Mouse (Mus musculus): ENCODE data around the gene Tent5b.
"Not testable (repeated sequence)": the region's sequence is repeated elsewhere in the genome, so short reads cannot be mapped to it uniquely, and the experiment has no call there.

Gene Tent5b

DNA sequence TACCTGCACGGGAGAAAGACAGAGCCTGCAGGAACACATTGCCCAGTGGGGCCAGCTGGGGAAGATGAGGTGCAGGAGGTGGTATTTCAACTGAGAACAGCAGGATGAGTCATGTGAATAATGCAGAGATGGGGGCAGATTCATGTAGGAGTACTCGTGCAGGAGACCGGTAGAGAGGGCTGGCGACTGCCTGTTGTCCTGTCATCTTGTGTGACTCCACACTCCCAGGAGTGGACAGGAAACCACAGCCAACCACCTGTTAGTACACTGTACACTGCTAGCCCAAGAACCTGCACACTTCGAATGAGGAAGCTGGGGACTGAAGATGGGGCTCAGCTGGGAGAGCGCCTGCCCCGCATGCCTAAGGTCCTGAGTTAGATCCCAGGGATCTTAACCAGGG, 21.6 kb downstream of the Tent5b start:
- no peak for DNase-seq (ENCODE audit: low spot score)

DNA sequence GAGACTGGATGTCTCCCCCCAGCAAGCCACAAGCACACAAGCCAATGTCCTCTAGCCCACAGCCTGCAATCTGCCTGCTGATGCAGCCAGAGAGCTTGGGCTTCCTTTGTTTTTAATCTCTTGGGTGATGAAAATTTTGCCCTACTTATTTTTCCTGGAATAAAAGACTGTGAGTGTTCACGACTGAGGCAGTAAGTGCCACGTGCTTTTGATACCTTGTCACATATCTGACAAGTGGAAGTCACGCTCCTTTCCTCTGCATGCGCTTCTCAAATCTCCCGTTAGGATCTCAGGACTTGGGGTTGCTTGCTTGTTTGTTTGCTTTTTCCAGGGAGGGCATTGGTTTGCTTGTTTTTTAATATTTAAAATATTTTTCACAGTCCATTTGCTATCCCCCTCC, 24.4 kb downstream of the Tent5b start:
- DNase-seq (ENCODE audit: low spot score) = no peak

DNA sequence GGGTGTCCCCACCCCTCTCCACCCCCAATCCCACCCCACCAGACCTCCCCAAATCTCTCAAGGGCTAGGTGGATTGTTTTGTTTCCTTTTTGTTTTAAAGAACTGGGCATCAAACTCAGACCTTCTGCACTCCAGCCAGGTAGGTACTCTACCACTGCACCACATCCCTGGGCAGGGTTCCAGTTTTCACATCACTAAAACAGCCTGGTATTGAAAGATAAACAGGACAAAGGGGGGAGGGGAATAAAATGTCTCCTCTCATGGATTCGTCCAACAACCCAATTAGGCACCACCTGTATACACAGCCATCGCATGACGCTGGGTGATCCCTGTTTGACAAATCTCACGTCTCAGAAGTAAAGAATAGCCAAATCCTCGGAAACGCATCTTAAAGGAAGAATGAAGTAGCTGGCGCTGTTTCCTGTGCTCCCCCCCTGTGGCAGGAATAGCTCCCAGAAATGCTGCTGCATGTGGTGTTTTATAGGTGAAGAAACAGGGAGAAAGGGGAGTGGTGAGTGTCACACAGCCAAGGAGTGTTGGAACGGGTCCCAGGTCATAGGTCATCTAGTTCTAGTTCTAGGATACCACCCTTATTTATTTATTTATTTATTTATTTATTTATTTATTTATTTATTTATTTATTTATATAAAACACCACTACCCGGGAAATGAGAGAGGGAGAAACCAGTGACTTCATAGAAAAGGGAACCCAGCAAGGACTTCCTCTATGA, 25.0 kb downstream of the Tent5b start:
- no peak for DNase-seq (ENCODE audit: low spot score)

DNA sequence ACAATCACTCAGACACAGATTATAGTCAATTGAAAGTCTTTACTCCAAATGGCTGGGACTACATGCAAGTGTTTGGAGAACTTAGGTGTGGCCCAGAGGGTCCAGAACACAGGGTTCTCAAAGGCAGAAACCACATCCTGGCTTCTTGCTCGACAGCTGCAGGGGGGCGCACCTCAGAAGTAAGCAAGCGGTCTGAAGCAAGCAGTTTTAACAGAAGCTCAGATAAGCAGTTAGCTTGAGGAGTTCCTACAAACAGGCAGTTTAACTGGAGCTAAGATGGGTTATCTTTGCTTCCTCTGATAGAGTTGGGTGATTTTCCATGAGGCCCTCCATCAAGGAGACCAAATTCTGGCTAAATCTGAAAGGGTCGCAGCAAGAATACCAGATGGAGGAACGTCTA, 26.6 kb downstream of the Tent5b start:
- no peak for DNase-seq (ENCODE audit: low spot score)

DNA sequence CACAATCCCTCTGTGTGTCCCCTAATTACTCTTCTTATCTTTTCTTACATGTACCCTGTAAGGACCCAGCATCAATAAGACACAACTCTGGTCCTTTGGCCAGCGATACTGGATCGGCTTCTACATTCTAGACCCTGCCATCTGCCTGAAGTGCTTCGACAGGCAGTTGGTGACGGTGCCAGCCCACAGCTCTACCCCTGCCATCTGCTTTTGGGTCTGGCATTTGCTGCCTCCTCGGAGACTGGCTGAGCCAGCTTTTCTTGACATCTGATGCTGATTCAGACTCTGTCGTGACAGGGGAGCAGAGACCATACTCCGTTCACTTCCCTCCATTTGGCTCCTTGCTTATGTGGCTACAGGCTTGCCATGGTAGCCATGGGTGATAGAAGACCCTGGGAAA, 29.1 kb downstream of the Tent5b start:
- no peak for DNase-seq (ENCODE audit: low spot score)

DNA sequence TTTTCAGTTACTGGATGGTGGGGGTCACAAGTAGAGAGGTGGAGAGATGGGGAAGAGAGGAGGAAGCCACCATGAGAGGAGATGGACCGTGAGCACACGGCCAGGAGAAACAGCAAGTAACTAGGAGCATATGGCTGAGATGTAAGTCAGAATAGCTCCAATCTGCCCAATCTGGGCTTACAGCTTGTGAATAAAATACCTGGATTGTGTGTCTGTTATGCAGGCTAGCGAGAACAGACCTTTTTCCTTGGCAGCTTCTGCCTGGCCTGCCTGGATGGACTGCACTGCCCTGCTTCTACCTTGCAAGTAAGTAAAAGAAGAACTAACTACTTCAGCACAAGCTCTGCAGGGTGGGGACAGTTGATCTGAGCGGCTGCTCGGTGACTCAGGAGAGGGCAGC, 31.1 kb downstream of the Tent5b start:
- no peak for DNase-seq (ENCODE audit: low spot score)

DNA sequence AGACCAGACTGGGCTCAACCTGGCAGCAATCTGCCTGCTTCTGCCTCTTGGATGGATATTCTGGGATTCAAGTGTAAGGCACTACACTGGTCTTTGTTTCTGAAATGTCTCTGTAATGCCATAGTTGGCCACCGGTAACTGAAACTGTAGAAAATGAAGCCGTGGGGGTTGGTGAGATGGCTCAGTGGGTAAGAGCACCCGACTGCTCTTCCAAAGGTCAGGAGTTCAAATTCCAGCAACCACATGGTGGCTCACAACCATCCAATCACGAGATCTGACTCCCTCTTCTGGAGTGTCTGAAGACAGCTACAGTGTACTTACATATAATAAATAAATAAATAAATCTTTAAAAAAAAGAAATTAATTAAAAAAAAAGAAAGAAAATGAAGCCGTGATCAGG, 32.6 kb downstream of the Tent5b start:
- not testable (repeated sequence) for DNase-seq (ENCODE audit: low spot score)

DNA sequence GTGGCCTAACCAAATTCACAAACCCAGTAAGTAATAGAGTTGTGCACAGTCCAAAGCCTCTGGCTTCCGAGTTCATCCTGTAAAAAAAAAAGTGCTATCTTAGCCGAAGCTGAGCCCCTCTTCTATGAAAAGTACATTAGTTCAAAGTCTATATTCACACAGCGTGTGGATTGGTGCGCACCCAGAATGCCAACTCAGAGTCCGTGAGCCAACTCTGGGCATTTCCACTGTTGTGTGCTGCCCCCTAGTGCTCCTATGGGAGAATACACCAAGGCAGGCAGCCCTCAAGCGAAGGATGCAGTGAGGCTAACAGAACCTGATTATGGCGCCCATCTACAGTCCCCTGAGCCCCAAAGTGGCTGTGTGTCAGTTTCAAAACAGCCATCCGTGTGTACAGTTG, 33.0 kb downstream of the Tent5b start:
- DNase-seq (ENCODE audit: low spot score) = peak; percentile 41

DNA sequence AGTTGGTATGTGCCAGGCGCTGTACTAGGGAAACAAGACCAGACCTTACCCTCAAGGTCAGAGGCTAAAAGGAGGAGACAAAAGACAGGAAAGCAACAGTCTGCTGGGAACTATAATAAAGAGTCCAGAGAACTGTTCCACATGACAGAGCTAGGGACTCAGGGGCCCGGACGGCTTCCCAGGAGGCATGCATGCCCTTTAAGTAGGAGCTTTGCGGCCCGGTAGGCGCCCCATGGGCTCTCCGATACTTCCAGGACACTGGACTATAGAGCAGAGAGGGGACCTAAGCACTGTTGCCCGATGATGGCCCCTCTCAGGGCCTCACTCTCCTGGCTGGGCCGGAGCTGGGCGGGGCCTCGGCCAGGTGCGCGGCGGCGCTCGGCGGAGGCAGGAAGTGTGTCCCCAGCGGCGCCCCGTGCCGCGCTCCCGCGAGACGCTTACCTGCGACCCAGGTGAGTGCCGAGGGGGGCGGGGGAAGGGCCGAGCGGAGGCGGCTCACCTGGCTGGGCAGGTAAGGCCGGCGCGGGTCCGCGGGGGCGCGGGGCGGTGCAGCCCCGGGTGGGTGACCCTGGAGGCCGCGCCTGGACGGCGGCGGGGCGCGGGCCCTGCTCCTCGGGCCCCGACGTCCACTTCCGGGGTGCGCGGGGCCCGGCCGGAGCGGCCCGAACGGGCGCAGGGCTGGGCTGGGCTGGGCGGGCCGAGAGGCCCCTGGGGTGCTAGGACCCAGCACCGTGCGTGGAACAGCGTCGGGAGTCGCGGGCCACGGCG, 38.9 kb downstream of the Tent5b start, which contains the start of gene Kdf1:
TSS of gene Kdf1 (plus strand) at position 363 of the 768 bp plus-strand sequence.
- no peak for DNase-seq (ENCODE audit: low spot score)

DNA sequence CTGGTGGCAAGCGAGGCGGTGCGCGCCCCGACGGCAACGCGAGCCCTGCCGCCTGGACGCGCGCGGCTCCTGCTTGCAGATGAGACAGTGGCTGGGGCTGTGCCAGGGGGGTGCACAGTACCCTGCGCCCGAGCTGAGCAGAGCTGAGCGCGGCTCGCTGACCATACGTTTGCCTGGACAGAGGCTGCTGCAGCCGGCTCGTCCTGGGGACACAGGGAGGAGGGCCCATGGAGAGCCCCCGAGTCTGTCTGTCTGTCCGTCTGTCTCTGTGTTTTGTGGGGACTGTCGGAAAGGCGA, 39.4 kb downstream of the Tent5b start:
- no peak for DNase-seq (ENCODE audit: low spot score)

DNA sequence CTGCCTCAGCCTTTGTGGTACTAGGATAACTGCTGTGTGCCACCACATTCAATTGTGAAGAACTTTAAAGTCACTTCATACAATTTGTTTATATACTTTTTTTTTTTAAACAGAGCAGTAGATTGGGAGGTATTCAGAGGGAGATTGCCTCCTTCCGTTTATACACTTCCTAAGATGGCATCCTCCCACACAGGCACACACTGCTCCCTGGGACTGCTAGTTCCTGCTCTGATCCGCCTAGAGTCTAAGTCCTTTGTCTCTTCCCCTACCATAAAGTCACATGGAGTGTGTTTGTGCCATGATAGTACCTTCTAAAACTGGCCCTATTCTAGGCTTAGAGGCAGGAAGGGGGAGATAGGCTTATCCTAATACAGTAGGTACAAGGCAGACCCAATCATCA, 41.6 kb downstream of the Tent5b start:
- no peak for DNase-seq (ENCODE audit: low spot score)

DNA sequence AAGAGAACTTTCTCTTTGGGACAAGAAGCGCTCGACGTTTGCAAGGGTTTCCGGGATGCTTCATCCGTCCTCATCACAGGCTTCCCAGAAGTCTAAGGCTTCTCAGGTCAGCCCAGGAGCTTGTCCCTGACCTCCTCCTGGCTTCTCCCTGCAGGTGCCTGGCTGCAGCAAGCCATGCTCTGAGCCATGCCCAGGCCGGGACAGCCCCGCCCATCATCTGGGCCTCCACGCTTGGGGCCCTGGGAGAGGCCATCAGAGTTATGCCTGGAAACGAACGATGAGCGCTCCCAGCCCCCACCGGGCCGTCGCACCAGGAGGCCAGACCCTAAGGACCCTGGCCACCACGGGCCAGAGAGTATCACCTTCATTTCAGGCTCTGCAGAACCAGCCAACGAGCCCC, 47.9 kb downstream of the Tent5b start:
- no peak for DNase-seq (ENCODE audit: low spot score)

DNA sequence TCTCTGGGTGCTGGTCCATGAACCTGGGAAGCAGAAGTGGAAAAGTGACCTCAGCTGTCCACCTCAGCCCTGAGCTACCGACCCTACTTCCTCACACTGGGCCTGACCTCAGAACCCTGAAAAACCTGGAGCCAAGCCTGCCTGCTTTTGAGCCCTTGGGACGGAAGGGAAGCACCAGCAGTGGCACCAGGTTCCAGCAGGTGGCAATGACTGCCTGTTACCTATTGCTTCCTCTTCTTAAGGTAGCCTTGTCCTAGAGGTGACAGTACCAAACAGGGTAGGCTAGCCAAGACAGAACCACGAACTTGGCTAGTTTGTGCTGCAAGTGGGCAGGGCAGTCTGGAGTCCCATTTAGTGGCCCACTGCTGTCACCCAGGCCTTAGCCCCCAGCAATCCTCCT, 52.8 kb downstream of the Tent5b start:
- no peak for DNase-seq (ENCODE audit: low spot score)

DNA sequence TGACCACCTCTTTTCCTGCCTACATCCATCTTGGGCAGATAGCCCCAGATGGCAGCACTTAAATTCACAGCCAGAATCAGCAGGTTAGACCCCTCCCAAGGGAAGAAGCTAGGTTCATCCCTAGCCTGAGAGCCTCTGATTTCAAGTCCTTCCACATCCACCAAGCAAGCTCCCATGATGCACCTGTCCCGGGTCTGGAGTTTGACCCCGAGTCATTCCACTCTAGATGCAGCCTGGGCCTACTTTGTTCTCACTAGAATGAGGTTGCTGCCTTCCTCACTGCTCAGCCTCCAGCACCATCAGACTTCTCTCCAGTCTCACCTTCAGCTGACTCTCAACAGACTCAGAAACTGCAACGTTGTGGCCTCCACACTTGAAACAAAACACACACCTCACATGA, 56.1 kb downstream of the Tent5b start:
- no peak for DNase-seq (ENCODE audit: low spot score)

DNA sequence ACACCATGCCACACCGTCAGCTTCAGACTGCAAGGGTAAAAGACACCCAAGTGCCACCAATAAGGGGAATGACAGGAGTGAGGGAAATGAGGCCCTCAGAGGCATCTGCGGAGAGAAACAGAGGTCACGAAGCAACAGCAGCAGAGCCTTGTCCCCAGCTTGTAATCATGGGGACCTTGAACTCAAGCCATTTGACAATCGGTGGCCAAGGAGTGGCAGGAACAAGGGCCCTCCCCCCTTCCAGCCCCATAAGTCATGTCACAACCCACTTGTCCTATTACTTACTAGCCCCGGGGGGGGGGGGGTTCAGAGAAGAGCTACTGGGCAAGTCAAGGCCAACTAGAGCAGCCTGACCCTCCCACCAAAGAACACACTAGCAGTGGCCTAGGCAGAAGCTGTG, 56.7 kb downstream of the Tent5b start:
- no peak for DNase-seq (ENCODE audit: low spot score)

Data from ovary, adult 18-20 months (tissue).